Mouse (Mus musculus) MEL (cell line): ENCODE results near the gene Rasl12. TPM values are rescaled to one million over a fixed set of nuclear protein-coding genes. Genes with fewer than 3 reads are reported as not detected.

Source experiments
- DNase-seq: peaks from one replicate; pipeline ENCODE4 v3.0.0; 2011; ENCODE audit warnings: low read depth, low spot score
- H3K27ac ChIP-seq: 2 replicates; pipeline ENCODE4 v1.5.1; 2012; ENCODE audit warnings: low read depth, mild to moderate bottlenecking, control low read depth, low read length, moderate library complexity; ENCODE audit not compliant: control insufficient read depth
- H3K27me3 ChIP-seq, 2 experiments: fragments of 150-350 bp in 1 of 2; sonication (generic) in 1 of 2; 2 replicates each; pipeline ENCODE4 v1.6.1; 2012; ENCODE audit warnings: low read length in 2 of 2, mild to moderate bottlenecking in 2 of 2, improper control_type of control experiment in 1 of 2, moderate library complexity in 1 of 2; ENCODE audit not compliant: insufficient read depth in 2 of 2, control insufficient read depth in 1 of 2
- H3K36me3 ChIP-seq, 2 experiments: 2 replicates each; pipeline ENCODE4 v1.6.1; 2012 to 2014; ENCODE audit warnings: low read length in 2 of 2, improper control_type of control experiment in 1 of 2, inconsistent platforms in 1 of 2, mild to moderate bottlenecking in 1 of 2; ENCODE audit not compliant: insufficient read depth in 2 of 2, control insufficient read depth in 1 of 2
- H3K4me1 ChIP-seq, 2 experiments: fragments of 150-350 bp in 1 of 2; sonication (generic) in 1 of 2; 2 replicates each; pipeline ENCODE4 v1.6.1; 2012; ENCODE audit warnings: low read length in 2 of 2, improper control_type of control experiment in 1 of 2, mild to moderate bottlenecking in 1 of 2; ENCODE audit not compliant: insufficient read depth in 2 of 2, control insufficient read depth in 1 of 2
- H3K4me3 ChIP-seq, 2 experiments: fragments of 150-350 bp in 1 of 2; sonication (generic) in 1 of 2; 2 replicates each; pipeline ENCODE4 v1.5.1; 2012; ENCODE audit warnings: low read depth in 2 of 2, low read length in 2 of 2, mild to moderate bottlenecking in 2 of 2, moderate library complexity in 2 of 2, control low read depth in 1 of 2, improper control_type of control experiment in 1 of 2; ENCODE audit not compliant: control insufficient read depth in 1 of 2, insufficient read depth in 1 of 2
- H3K79me2 ChIP-seq: 2 replicates; pipeline ENCODE4 v1.6.1; 2012; ENCODE audit warnings: mild to moderate bottlenecking, low read length, moderate library complexity; ENCODE audit not compliant: control insufficient read depth, poor library complexity, insufficient read depth
- H3K9ac ChIP-seq: 2 replicates; pipeline ENCODE4 v1.6.1; 2012; ENCODE audit warnings: low read depth, mild to moderate bottlenecking, control low read depth, low read length, moderate library complexity; ENCODE audit not compliant: control insufficient read depth, poor library complexity, severe bottlenecking
- H3K9me3 ChIP-seq: fragments of 150-350 bp; sonication (generic); replicated peaks from 2 replicates; pipeline ENCODE4 v1.6.1; 2012; ENCODE audit warnings: mild to moderate bottlenecking, low read length, improper control_type of control experiment, moderate library complexity; ENCODE audit not compliant: insufficient read depth
- CHD1 ChIP-seq: IDR thresholded peaks from 2 replicates; pipeline ENCODE4 v1.6.1; 2012; ENCODE audit warnings: low read depth, mild to moderate bottlenecking, inconsistent platforms, low read length, improper control_type of control experiment
- CTCF ChIP-seq, 3 experiments: IDR thresholded peaks in 2 of 3; conservative IDR thresholded peaks in 1 of 3; 2 replicates each; pipeline ENCODE4 v1.5.1; 2011 to 2012; ENCODE audit warnings: low read length in 3 of 3, low read depth in 2 of 3, mild to moderate bottlenecking in 2 of 3, improper control_type of control experiment in 1 of 3, inconsistent platforms in 1 of 3, mixed read lengths in 1 of 3, moderate library complexity in 1 of 3; ENCODE audit not compliant: control insufficient read depth in 1 of 3, insufficient read depth in 1 of 3, poor library complexity in 1 of 3, severe bottlenecking in 1 of 3
- E2F4 ChIP-seq: IDR thresholded peaks from 2 replicates; pipeline ENCODE4 v1.6.1; 2011; ENCODE audit warnings: low read depth, low read length, improper control_type of control experiment, borderline replicate concordance
- EP300 ChIP-seq, 2 experiments: IDR thresholded peaks; 2 replicates each; pipeline ENCODE4 v1.6.1; 2011; ENCODE audit warnings: improper control_type of control experiment in 2 of 2, low read length in 2 of 2, low read depth in 1 of 2, mild to moderate bottlenecking in 1 of 2
- ETS1 ChIP-seq: IDR thresholded peaks from 2 replicates; pipeline ENCODE4 v1.6.1; 2012; ENCODE audit warnings: low read depth, mild to moderate bottlenecking, inconsistent platforms, low read length, improper control_type of control experiment, moderate library complexity
- GATA1 ChIP-seq: IDR thresholded peaks from 2 replicates; pipeline ENCODE4 v1.6.1; 2011; ENCODE audit warnings: low read depth, low read length, improper control_type of control experiment
- KAT2A ChIP-seq: conservative IDR thresholded peaks from 2 replicates; pipeline ENCODE4 v1.6.1; 2012; ENCODE audit warnings: low read depth, low read length, improper control_type of control experiment, inconsistent platforms
- MAZ ChIP-seq: IDR thresholded peaks from 2 replicates; pipeline ENCODE4 v1.6.1; 2012; ENCODE audit warnings: low read depth, mild to moderate bottlenecking, inconsistent platforms, low read length, improper control_type of control experiment
- MEF2A ChIP-seq: IDR thresholded peaks from 2 replicates; pipeline ENCODE4 v1.6.1; 2014; ENCODE audit warnings: low read depth, mild to moderate bottlenecking, inconsistent platforms, low read length, improper control_type of control experiment; ENCODE audit not compliant: poor library complexity, insufficient replicate concordance, severe bottlenecking; ENCODE audit errors: extremely low read depth
- MXI1 ChIP-seq: IDR thresholded peaks from 2 replicates; pipeline ENCODE4 v1.6.1; 2011; ENCODE audit warnings: mild to moderate bottlenecking, low read depth, low read length, improper control_type of control experiment
- MYC ChIP-seq: IDR thresholded peaks from 2 replicates; pipeline ENCODE4 v1.6.1; 2011; ENCODE audit warnings: low read depth, mild to moderate bottlenecking, low read length, improper control_type of control experiment, moderate library complexity
- NELFE ChIP-seq: IDR thresholded peaks from 2 replicates; pipeline ENCODE4 v1.6.1; 2011; ENCODE audit warnings: low read depth, low read length, improper control_type of control experiment
- NRF1 ChIP-seq: IDR thresholded peaks from 2 replicates; pipeline ENCODE4 v1.6.1; 2014; ENCODE audit warnings: low read depth, mild to moderate bottlenecking, inconsistent platforms, low read length, improper control_type of control experiment, moderate library complexity; ENCODE audit not compliant: poor library complexity, insufficient read depth, severe bottlenecking
- POLR2A ChIP-seq, 2 experiments: IDR thresholded peaks; 2 replicates each; pipeline ENCODE4 v1.6.1; 2011 to 2012; ENCODE audit warnings: low read length in 2 of 2, mild to moderate bottlenecking in 2 of 2, control low read depth in 1 of 2, improper control_type of control experiment in 1 of 2, low read depth in 1 of 2, moderate library complexity in 1 of 2; ENCODE audit not compliant: control insufficient read depth in 1 of 2, insufficient read depth in 1 of 2, poor library complexity in 1 of 2
- POLR2AphosphoS5 ChIP-seq: IDR thresholded peaks from 2 replicates; pipeline ENCODE4 v1.6.1; 2012; ENCODE audit warnings: low read depth, borderline replicate concordance, mild to moderate bottlenecking, inconsistent platforms, low read length, moderate library complexity, mixed read lengths
- RAD21 ChIP-seq: IDR thresholded peaks from 2 replicates; pipeline ENCODE4 v1.6.1; 2011; ENCODE audit warnings: mild to moderate bottlenecking, low read depth, low read length, improper control_type of control experiment
- RCOR1 ChIP-seq: IDR thresholded peaks from 2 replicates; pipeline ENCODE4 v1.6.1; 2012; ENCODE audit warnings: low read depth, mild to moderate bottlenecking, inconsistent platforms, low read length, improper control_type of control experiment
- SMC3 ChIP-seq: IDR thresholded peaks from 2 replicates; pipeline ENCODE4 v1.6.1; 2011; ENCODE audit warnings: low read depth, low read length, improper control_type of control experiment
- TAL1 ChIP-seq: IDR thresholded peaks from 2 replicates; pipeline ENCODE4 v1.6.1; 2012; ENCODE audit warnings: mild to moderate bottlenecking, inconsistent platforms, low read length, moderate library complexity, mixed read lengths
- TBP ChIP-seq: IDR thresholded peaks from 2 replicates; pipeline ENCODE4 v1.8.0; 2011; ENCODE audit warnings: low read depth, low read length, improper control_type of control experiment
- TCF12 ChIP-seq: IDR thresholded peaks from 2 replicates; pipeline ENCODE4 v1.6.1; 2014; ENCODE audit warnings: low read depth, mild to moderate bottlenecking, inconsistent platforms, low read length, improper control_type of control experiment, moderate library complexity
- USF2 ChIP-seq, 2 experiments: IDR thresholded peaks; 2 replicates each; pipeline ENCODE4 v1.6.1; 2011 to 2012; ENCODE audit warnings: improper control_type of control experiment in 2 of 2, low read length in 2 of 2, borderline replicate concordance in 1 of 2, inconsistent platforms in 1 of 2, low read depth in 1 of 2, mild to moderate bottlenecking in 1 of 2; ENCODE audit not compliant: insufficient read depth in 1 of 2
- ZC3H11A ChIP-seq: IDR thresholded peaks from 2 replicates; pipeline ENCODE4 v1.6.1; 2012; ENCODE audit warnings: low read depth, mild to moderate bottlenecking, inconsistent platforms, low read length, improper control_type of control experiment
- ZKSCAN1 ChIP-seq: IDR thresholded peaks from 2 replicates; pipeline ENCODE4 v1.6.1; 2012; ENCODE audit warnings: low read depth, mild to moderate bottlenecking, inconsistent platforms, low read length, improper control_type of control experiment, moderate library complexity
- ZMIZ1 ChIP-seq: IDR thresholded peaks from 2 replicates; pipeline ENCODE4 v1.6.1; 2012; ENCODE audit warnings: low read depth, mild to moderate bottlenecking, inconsistent platforms, low read length, improper control_type of control experiment, moderate library complexity
- ZNF384 ChIP-seq: IDR thresholded peaks from 2 replicates; pipeline ENCODE4 v1.6.1; 2012; ENCODE audit warnings: low read depth, mild to moderate bottlenecking, inconsistent platforms, low read length, improper control_type of control experiment
- polyA plus RNA-seq, 2 experiments: library from polyadenylated mRNA; stranded (reverse) in 1 of 2; unstranded in 1 of 2; fragments of >175 nt in 1 of 2; fragments of >200 nt in 1 of 2; gene quantifications; 2 replicates each; pipeline versions ENCODE4 v1.2.1 to v1.2.4; 2012; ENCODE audit warnings: low replicate concordance in 2 of 2, low read depth in 1 of 2; ENCODE audit not compliant: insufficient read length in 2 of 2, insufficient read depth in 1 of 2, missing spikeins in 1 of 2
- total RNA-seq: library from RNA; depleted of rRNA; stranded (reverse); fragments of 300-350 nt; gene quantifications from 2 replicates; pipeline ENCODE4 v1.2.3, GENCODE M21; 2012

Gene Rasl12
- total and polyA plus RNA-seq, 3 experiments: 0.12 to 0.19 TPM; not detected in 1

DNA sequence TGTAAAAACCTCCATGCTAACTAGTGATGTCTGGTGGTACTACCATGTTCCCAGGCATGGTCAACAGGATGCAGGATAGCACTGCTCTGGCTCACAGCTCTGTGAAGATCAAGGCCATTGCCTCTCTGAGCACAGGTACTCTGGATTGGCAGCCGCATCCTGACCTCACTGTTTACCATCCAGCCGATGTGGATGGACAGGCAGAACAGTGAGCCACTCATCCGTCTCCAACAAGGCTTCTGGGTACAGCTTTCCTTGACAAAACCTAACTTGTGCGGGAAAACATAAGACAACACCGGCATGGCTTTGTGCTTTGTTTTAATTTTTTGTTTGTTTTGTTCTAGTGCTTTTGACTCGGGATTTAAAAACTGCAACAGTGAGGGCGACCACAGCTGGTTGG lies 32.6 kb upstream of the Rasl12 start:
- no peak for DNase-seq
- Histone ChIP-seq H3K4me3 (no peak overlapping the region), H3K9me3 (no peaks in the 10 kb centered on the region), H3K27me3 (no peaks in the 10 kb centered on the region), H3K79me2 (no peaks in the 10 kb centered on the region), H3K27ac (no peak overlapping the region)
- TF ChIP-seq TAL1: no peak
- TF ChIP-seq, all 39 proteins: peak for 0
- H3K4me1 ChIP-seq: no peaks in the 10 kb centered on the region
- no peaks in the 10 kb centered on the region for H3K36me3 ChIP-seq
- no peak overlapping the region for H3K9ac ChIP-seq

DNA sequence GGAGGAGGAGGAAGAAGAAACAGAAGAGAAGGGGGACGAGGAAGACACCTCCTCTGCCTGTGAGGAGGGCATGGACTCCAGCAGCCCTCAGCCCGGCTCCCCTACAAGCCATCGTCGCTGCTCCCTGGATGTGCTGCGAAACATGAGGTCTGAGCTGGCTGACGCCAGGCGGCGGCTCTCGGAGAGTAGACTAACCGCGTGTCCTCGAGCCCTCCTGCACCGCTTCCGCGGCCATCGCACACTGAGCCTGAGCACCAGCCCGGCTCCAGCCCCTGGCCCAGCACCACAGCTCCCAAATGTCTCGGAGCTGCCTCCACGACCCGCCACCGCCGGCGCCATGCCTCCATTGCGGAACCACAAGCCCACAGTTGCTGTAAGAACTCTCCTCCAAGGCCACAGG lies 26.6 kb upstream of the Rasl12 start:
- Histone ChIP-seq H3K4me3 (no peak overlapping the region), H3K27ac (no peak overlapping the region), H3K27me3 (no peaks in the 10 kb centered on the region), H3K9ac (no peak overlapping the region), H3K9me3 (no peaks in the 10 kb centered on the region), H3K36me3 (no peaks in the 10 kb centered on the region), H3K79me2 (no peaks in the 10 kb centered on the region), H3K4me1 (no peaks in the 10 kb centered on the region)
- no peak for DNase-seq
- TF ChIP-seq KAT2A: no peak
- TF ChIP-seq CHD1: no peak
- TF ChIP-seq MYC: no peak
- TF ChIP-seq TAL1: no peak
- no peak for TF ChIP-seq NRF1
- no peak for TF ChIP-seq POLR2AphosphoS5
- no peak for TF ChIP-seq RAD21

DNA sequence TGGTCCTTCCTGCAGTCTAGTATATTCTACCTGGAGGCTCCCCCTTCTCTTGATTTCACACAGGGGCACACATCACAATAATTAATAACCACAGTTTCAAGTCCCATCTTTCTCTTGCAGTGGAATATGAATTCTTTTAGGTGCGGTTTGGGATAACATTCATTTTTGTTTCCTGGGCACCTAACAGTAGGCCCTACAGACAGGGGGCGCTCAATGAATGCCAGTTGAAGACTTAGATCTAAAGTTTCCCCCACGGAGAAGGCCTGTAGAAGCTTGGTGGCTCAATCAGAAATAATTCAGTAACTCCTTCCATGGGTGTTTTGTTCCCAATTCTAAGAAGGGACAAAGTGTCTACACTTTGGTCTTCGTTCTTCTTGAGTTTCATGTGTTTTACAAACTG lies 25.9 kb upstream of the Rasl12 start:
- DNase-seq: peak; percentile 39
- H3K36me3 ChIP-seq: no peaks in the 10 kb centered on the region
- TF ChIP-seq NELFE (no peak), SMC3 (peak; percentile 44), E2F4 (no peak), KAT2A (no peak), ZNF384 (no peak), POLR2AphosphoS5 (no peak), MEF2A (no peak), ZKSCAN1 (no peak), CTCF (IDR thresholded peaks at IDR 0.05 in 2 of 3, conservative IDR thresholded peaks at IDR 0.05 in 1 of 3; ENCODE audit: control insufficient read depth in 1 of 3, insufficient read depth in 1 of 3, low read depth in 2 of 3, low read length in 3 of 3, poor library complexity in 1 of 3, severe bottlenecking in 1 of 3) (peak; percentile 41 to 65 (median 57)), TCF12 (no peak), TBP (no peak), USF2 (IDR thresholded peaks at IDR 0.05; ENCODE audit: borderline replicate concordance in 1 of 2, insufficient read depth in 1 of 2, low read depth in 1 of 2, low read length in 2 of 2) (no peak), NRF1 (no peak), MXI1 (no peak), ETS1 (no peak), ZC3H11A (peak; percentile 29; the same call in 1 of the 2 replicates), POLR2A (IDR thresholded peaks at IDR 0.05; ENCODE audit: control insufficient read depth in 1 of 2, insufficient read depth in 1 of 2, low read depth in 1 of 2, low read length in 2 of 2, poor library complexity in 1 of 2) (no peak), MAZ (no peak), ZMIZ1 (no peak), EP300 (IDR thresholded peaks at IDR 0.05; ENCODE audit: low read depth in 1 of 2, low read length in 2 of 2) (no peak), GATA1 (no peak), RAD21 (peak; percentile 57), RCOR1 (no peak)

More for the DNA sequence above, 25.9 kb upstream of the Rasl12 start:
- Histone ChIP-seq H3K4me1 (no peaks in the 10 kb centered on the region), H3K4me3 (no peak overlapping the region), H3K27ac (no peak overlapping the region), H3K27me3 (no peaks in the 10 kb centered on the region), H3K9me3 (no peaks in the 10 kb centered on the region), H3K9ac (no peak overlapping the region), H3K79me2 (no peaks in the 10 kb centered on the region)
